Mouse (Mus musculus) olfactory bulb, adult 2 months (tissue): Measurements from ENCODE around the gene Zfhx3.

Experiments
- CTCF ChIP-seq: fragments of 200-500 bp; IDR thresholded peaks from 2 replicates; pipeline ENCODE4 v1.5.1; 2012; ENCODE audit warnings: low read depth, mild to moderate bottlenecking, low read length, moderate library complexity; ENCODE audit not compliant: insufficient read depth
- POLR2A ChIP-seq: fragments of 200-500 bp; IDR thresholded peaks from 2 replicates; pipeline ENCODE4 v1.6.1; 2012; ENCODE audit warnings: mild to moderate bottlenecking, low read depth, low read length, moderate library complexity; ENCODE audit not compliant: insufficient read depth

- TF ChIP-seq CTCF (no peak), POLR2A (no peak)
Measured at GRCm38 (mm10) chr8:108989841-108990240, 1047.4 kb downstream of the Zfhx3 start.
